Mouse (Mus musculus): ENCODE results near the gene Add3.

Gene Add3

DNA sequence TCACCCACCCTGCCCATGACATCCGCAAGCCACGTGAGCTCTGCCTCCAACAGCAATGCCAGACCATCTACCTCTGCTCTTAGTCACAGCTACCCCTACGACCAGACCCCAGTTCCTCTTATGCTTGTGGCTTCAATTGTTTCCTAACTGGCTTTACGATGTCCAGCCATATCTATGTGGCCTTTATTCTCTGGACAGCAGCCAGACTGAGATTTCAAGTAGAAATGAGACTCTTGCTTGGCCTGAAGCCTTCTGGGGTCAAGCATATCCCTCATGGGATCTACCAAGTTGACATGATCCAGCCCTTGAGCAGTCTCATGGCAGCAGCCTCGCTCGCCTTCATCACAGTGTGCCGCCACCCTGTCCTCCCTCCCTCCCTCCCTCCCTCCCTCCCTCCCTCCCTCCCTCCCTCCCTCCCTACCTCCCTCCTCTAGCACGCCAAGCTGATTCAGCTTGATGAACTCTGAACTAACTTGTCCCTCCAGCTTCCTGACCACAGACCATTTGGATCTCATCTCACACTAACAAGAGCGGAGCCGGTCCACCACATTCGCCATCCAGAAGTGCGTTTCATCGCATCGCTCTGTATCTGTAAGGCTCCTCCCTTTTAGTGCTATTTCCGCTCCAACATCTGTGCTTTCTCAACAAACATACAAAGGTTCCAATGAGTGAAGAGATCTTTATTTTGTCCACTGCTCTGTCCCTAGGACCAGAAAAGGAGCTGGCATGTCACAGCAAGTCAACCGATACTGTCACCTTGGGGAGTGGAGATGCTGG lies 9.7 kb upstream of the Add3 start:
- DNase-seq (ENCODE audit: low read depth, low spot score), result no peak

DNA sequence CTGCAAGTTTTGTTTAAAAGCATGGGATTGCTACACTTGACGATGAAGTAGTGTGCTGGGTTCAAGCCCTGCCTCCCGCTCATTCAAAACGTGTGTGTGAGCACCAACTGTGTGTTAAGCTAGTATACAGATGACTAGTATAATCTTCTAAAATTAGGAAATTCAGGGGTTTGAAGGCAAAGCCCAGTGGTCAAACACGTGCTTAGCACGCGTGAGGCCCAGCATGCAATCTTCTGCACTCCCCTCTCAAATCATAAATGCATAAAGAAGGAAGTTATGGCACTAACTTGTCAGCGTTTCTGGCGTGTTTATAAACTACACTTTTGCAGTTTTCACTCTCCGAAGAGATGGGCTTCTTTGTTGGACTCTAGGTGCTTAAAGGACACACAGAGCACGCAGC lies 7.8 kb upstream of the Add3 start:
- DNase-seq (ENCODE audit: low read depth, low spot score), result no peak

DNA sequence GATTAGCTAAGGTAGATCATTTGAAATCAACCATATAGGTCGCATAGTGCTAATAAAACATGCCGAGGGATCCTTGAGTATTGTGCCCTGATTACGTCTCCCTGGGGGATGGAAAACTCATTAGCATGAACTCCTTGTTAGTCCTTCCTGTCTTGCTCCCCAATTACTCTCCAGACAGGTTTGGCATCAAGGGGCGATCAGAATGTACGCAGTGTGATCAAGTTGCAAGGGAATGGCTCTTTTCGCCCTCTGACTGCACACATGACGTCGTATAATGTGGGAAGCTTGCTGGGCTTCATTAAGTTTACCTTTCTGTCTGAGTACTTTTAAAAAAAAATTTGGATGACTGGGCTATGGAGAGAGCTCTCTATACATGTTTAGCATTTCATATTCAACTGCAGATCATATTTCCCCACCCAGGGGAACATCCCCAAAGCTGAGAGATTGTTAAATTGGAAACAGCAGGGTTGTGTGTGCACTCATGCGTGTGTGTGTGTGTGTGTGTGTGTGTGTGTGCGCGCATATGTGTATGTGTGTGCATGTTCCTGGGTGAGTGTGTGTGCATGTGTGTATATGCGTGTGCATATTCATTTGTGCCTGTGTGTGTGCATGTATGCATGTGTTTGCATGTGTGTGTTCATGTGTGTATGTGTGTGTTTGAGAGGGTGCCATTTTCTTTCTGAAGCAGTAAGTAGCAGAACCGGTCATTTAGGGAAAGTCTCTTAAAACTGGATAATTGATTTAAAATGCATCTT lies 3.7 kb upstream of the Add3 start:
- no peak for DNase-seq (ENCODE audit: low read depth, low spot score)

- no peak for DNase-seq (ENCODE audit: low read depth, low spot score)
These were observed 3.0 kb upstream of the Add3 start for GRCm38 (mm10) chr19:53137116-53137670.

GRCm38 (mm10) chr19:53140804-53141250 lies 584 bp downstream of the Add3 start:
- DNase-seq (ENCODE audit: low read depth, low spot score), result no peak

DNA sequence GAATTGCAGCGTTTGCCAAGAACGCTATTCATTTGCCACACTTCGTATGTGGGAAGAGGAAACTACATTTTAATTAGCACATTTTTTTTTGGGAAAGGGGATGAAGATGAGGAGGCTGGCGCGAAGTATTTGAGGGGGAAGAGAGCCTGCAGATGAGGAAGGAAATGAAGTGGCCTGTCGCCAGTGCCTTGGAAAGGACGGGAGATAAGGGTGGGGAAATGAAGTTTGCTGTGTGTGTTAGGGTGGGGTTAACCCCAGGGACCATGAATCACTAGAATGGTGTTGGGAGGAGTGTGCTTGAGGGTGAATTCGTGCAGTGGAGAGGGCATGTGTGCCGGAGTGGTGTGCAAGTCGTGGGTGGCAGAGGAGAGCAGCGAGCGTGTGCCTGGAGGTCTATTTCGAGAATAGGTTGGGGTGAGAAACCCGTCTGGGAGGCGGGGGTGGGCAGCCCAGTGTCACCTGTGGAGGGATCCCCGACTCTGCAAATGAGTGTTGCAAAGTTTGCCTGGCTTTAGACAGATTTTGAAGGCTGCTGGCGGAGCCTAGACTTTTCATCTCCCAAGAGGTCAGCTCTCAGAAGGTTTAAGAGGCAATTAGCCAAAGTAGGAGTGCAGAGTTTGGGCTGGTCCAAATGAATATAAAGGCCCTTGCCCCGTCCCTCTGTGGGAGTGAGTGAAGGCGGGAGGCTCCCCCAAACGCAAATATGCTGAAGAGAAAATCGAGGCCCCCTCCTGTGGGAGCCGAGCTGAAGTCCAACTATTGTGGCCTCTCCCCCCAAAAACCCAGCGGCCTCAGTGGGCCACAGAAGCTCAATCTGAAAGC lies 1.2 kb downstream of the Add3 start:
- no peak for DNase-seq (ENCODE audit: low read depth, low spot score)

DNA sequence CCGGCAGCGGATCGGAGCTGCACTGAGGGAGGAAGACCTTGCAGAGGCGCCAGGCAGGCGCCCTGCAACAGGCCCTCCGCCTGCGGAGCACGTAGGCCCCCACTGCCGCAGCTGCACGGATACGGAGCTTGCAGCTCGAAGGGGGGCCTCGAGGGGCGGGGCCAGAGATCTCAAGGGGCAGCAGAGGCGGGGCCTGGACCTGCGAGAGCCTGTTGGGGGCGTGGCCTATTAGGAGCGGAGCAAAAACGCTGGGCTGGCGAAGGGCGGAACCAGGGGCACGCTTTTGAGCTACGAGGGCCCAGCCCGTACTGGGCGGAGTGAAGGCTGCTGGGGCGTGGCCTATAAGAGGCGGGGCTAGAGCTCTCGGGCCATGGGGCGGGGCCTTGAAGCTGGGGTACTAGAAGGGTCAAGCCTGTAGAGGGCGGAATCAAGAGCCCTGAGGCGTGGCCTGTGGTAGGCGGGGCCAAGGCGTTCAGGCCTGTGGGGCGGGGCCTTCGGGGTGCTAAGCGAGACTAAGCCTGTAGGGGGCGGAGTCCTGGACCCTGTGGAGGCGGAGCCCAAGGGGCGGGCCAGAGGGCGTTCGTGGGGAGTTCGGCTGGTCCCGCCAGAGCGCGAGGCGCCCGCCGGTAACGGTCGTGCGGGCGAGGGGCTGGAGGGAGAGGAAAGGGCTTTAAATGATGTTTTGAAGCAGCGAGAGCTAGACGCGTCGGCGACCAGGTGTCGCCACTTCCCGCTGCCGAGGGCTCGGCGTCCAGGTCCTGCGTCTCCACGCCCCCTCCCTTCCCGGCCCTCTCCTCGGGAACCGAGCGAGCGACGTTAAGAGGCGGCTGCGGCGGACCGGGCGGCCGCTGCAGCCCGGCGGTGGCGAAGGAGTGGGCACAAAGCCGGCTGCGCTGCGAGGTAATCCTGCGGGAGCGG lies 2.2 kb downstream of the Add3 start:
- DNase-seq (ENCODE audit: low read depth, low spot score), result peak; percentile 99

DNA sequence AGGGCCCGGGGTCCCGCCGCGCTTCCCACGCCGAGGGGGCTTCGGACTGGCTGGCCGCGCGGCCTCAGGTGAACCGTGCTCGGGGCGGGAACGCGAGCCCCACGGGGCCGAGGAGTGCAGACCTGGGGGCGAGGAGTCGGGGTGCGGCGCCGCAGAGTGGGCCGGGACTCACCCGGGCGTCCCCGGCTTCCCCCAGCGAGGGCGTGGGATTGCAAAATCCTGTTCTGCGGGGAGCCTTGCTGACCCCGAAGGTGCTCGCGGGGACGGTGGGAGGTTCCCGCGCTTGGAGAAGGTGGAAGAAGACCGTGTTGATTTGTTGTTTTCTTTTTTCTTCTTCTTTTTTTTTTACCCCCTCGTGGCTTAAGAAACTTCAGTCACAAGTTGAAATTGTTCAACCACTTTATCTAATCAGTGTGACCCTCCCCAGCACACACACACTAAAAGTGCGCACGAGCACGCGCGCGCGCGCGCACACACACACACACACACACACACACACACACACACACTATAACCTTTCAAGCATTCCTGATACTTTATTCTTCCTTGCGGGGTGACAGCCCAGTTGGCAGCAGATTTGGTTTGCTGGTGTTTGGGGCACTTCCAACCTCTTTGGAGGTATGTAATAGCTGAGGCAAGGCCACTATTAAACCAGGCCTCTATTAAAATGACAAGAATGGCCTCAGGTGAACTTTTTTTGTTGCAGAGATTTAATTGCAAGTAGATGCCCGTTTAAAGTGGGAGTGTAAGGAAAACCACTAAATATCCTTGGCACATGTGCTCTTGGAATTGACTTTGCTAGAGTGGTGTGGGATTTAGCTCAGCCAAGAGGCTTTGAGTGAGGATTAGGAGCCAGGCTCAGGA lies 3.1 kb downstream of the Add3 start:
- no peak for DNase-seq (ENCODE audit: low read depth, low spot score)

- DNase-seq (ENCODE audit: low read depth, low spot score), result no peak
These were observed 4.8 kb downstream of the Add3 start for GRCm38 (mm10) chr19:53145075-53145474.

DNA sequence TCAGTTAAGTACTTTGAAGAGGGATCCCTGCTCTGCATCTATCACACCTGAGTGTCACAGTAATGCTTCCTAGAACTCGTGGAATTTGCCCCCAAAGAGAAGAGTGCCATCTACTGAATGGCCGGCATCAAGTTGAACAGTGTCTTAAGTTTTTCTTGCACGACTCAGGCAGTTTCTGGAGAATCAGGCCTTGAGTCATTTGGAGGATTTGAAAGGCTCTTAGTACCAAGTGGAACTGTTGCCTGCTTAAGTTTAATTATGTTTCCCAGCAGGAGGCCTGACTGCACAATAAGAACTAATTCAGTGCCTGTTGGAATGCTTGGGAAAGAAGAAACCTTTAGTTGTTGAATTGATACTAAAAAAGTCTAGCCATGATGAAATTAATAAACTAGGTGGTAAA lies 9.1 kb downstream of the Add3 start:
- DNase-seq (ENCODE audit: low read depth, low spot score), result no peak

- DNase-seq (ENCODE audit: low read depth, low spot score), result no peak
These were observed 12.2 kb downstream of the Add3 start for GRCm38 (mm10) chr19:53152451-53152850.

DNA sequence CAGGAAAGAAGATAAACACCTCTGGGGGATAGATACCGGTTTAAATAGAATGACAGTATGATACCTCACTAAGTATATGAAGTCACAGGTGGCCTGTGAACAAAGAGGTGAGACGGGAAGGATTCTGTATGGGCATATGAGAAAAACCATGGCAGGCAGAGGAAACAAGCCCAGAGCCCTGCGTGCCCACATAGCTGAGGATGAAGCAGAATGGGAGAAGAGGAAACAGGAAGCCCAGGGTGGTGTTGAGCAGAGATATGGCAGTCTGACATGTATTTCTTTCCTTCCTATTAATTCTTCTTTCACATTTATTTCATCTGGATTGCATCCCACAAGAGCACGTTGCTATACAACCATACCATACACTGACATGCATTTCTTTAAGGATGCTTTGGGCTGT lies 12.9 kb downstream of the Add3 start:
- DNase-seq (ENCODE audit: low read depth, low spot score), result no peak

- no peak for DNase-seq (ENCODE audit: low read depth, low spot score)
These were observed 13.9 kb downstream of the Add3 start for GRCm38 (mm10) chr19:53154156-53154555.

GRCm38 (mm10) chr19:53156361-53156760 lies 16.1 kb downstream of the Add3 start:
- no peak for DNase-seq (ENCODE audit: low read depth, low spot score)

DNA sequence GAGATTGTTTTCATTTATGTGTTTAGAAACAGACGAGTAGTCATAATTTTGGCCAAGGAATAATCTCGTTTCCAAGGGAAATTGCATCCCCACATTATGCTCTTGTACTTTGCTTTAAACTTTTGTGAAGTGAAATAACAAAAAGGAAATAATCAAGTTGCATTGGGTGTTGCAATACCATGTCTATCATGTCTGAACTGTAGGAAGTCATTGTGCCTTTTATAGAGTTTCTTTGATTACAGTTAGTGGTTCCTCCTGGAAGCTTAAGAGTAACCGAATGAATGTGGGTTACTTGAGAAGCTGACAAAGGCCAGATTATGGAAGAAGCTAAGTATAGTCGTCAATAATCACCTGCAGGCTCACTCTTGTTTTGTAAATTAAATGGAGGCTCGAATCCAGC lies 16.9 kb downstream of the Add3 start:
- no peak for DNase-seq (ENCODE audit: low read depth, low spot score)

- no peak for DNase-seq (ENCODE audit: low read depth, low spot score)
These were observed 19.1 kb downstream of the Add3 start for GRCm38 (mm10) chr19:53159351-53159750.

GRCm38 (mm10) chr19:53162927-53163326 lies 22.7 kb downstream of the Add3 start:
- no peak for DNase-seq (ENCODE audit: low read depth, low spot score)

DNA sequence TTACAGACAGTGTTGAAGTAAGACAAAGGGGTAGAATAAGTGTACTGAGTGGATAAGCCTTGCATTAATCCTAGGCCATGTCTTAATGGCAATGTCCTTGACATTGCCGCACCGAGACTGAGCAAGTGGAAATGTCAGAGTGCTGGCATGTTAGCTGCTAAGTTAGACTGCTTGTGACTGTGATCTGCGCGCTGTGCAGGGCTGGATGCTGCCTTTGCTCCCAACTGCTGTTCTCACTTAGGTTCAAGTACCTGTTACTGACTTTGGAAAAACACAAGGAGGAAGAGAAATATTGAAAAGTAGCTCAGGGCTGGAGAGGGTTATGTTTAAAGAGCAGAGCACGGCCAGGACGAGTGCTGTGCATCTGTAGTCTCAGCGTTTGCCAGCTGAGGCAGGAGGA lies 24.4 kb downstream of the Add3 start:
- DNase-seq (ENCODE audit: low read depth, low spot score), result no peak

DNA sequence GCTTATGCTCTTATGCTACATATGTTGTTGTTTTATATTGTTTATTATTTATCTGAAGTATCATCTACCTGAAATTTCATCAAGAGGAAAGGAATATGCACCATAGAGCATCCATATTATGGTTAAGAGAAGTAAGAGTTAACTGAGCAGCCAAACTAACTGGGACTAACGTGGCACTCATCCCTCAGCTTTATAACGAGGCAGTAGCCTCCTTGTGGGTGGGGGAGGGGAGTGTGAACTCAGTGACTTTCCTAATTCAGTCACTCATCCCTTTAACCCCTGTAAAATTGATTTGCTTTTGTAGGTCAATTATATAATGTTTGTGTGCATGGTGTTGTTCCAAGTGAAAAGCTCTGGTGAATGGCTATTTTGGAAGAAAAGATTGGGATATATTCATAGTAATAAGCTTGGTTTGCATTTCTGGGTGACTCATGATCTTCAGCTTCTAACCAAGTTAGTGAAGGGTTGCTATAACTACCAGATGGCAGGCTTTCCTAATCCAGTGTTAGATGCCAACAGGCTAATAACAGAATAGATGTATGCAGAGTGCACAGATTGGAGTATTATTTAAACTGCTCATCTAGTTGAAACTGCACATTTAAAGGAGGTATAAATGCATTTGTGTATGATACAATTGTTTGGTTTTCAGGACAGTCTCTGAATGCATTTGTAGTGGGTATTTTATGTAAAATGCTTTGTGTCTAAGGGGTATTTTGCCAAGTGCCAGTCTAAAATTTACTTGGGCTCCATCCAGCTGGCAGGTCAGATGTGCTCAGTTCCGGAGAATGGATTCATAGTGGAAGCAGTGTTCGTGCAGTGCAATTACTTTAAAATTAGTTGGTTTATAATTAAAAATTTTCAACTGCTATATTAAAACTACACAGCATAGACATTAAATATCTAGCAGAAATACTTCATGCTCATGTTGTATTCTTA lies 25.3 kb downstream of the Add3 start:
- no peak for DNase-seq (ENCODE audit: low read depth, low spot score)

Data from mesoderm, embryonic 11.5 days (tissue).